Mouse (Mus musculus) T-cell, adult 66 days (primary cell): ENCODE results near the gene Ahnak. TPM values are rescaled to one million over a fixed set of nuclear protein-coding genes. Genes with fewer than 3 reads are reported as not detected.

Experiments
- total RNA-seq, 2 experiments: library from RNA; stranded (reverse); gene quantifications; 3 replicates in 1 of 2; 4 replicates in 1 of 2; pipeline ENCODE4 v1.2.4; 2023

Gene Ahnak
- total RNA-seq, result 100 to 1,000 TPM; 113 to 135 TPM

DNA sequence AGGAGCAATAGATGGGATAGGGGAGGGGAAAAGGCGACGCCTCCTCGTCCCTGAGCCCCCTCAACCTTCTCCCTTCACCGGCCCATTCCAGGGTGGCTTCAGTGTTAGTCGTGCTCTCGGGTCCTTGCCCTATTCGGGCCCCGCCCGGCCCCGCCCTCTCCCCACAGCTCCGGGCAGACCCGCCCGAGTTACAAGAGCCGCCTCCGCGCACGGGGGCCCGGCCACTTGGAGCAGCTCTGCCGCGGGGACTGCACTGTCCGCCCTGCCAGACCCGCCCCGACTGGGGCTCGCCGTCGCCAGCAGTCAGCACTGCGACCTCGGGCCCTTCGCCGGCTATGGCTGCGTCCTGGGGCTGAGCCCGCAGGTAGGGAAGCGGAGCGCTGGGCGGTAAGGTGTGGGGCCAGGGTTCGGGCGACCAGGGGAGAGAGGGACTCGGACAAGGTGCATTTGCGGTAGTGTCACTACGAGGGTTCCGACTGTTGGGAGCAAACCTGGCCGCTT, at the start of gene Ahnak:
TSS of gene Ahnak (plus strand) at position 219 of the 501 bp plus-strand sequence.

DNA sequence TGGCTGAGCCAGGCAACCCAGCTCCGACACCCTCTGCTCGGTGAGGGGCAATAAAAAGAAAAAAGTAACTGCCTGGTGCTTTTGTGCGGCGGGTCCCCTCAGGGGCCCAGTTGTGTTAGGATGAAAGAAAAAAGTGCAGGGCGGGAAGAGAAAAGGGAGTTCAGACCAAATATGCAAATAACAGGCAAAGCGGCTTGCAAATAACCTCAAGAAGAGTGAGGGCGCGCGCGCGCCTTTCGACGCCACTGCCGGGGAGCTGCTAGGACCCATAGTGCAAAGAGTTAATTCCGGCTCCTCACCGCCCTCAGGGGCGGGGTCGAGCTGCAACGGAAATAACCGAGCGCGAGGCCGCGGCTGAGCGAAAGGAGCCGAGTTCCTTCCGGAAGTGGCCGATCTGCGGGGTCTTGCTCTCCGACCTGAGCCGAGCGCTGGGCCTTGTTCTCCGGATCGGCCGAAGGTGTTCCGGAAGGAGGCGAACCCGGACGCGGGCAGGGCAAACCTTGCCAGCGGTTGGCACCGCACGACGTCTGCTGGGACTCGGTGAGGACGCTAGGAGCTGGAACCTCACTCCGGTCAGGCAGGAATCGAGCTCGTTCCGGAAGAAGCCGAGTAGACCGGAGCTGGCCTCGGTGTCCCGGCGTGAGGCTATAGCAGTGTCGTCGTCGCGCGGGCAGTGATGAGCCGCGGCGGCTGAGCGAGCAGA, 47.4 kb upstream of the Ahnak start, which contains the start of gene Mta2:
TSS of gene Mta2 (plus strand) at position 361 of the 703 bp plus-strand sequence.

DNA sequence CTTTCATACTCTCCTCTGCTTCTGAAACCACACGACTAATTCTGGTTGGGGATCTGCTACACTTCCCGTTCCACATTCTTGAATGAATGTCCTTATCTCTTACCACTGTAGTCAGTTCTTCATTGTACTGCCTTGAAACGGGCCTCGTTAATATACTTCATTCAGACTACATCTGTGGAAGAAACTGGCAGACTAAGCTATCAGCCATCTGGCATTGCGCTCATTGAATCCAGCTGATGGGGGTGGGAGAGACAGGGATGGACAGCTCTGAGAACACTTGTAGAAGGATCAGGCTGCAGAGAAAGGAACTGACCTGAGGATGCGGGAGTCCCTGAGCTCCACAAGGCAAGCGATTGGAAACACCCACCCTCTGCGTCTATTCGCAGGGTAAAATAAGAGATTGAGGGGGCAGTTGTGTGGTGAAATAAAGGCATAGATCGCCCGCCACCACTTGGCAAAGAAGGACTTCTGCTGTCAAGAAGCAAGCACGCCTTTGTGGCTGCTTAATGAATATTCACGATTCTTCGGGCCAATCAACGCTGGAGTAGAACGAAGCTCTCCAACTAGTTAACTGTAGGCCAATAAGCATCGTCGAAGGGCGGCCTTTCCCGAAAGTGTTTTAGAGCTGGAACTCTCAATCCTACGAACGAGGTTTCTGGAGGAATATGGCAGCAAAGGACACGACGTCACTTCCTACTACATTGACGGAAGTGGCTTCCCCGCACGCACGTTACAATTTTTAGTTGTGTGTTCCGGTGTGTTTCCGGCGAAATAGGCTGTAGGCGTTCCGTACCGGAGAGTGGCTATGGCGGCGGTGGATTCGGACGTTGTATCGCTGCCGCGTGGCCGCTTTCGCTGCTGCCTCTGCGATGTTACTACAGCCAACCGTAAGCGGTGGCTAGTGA, 35.7 kb upstream of the Ahnak start, which contains the start of gene Tut1:
TSS of gene Tut1 (plus strand) at position 713 of the 905 bp plus-strand sequence.

DNA sequence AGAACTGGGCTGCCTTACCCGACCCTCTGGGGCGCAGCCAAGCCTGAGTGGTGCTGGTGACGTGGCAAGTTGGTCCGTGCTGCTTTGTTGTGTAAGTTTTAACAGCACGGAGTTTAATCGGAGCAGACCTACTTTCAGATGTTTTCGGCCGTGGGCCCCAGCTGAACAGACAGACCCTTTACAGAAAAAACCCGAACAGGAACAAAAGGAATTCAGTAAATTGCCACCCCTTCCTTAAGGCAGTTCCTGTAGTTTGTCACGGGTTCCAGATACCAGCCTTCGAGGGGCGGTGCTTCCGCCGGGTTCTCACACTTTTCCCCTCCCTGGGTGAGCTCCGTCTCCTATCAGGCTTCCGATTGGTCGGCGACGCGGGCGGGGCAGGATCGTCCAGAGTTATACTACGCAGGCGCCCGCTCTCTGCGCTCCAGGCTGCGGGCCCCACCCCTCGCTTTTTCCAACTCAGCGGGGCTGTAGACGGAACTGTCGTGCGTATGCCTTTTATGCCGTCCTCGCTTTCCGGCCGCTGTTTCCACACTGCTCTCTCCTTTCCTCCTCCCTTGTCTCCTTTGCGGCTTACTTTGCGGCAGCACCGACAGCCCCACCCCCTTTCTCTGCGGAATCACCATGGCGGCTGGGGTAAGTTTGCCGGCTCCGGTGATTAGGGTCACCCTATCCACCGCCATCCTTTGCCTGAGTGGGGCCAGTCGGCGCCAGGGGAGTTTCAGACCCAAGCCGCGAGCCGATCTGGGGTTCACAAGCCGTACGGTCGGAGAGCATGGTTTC, 22.3 kb upstream of the Ahnak start, which contains the start of gene Eef1g:
TSS of gene Eef1g (plus strand) at position 452 of the 783 bp plus-strand sequence.

DNA sequence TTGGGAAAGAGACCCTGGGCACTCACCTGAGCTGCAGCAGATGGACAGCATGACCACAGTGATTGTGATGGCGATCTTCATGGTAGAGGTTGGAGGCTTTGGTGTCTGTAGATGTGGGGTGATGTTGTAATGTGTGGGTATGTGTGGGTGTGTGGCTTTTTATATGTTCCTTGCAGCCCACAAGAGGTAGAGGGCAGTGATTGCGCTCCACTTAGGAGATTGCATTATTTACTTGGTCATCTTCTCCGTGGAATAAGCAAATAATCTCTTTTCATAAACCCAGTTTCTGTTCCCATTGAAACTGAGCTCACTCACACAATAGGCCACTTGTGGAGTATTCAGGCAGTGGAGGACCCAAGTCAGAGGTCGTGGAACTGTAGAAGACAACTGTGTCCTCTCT, 98.7 kb downstream of the Ahnak start, which contains the start of gene Scgb1a1:
TSS of gene Scgb1a1 (minus strand) at position 138 of the 400 bp plus-strand sequence.

Other genes starting within 250 kb of the Ahnak start
- gene 1700092M07Rik, start 248.6 kb upstream of the Ahnak start, total RNA-seq, result 10 to 100 TPM; 11.8 to 13.2 TPM
- gene Stx5a, start 247.9 kb upstream of the Ahnak start, total RNA-seq, result 100 to 1,000 TPM; 226 to 241 TPM
- 100 to 1,000 TPM; 459 to 471 TPM for gene Nxf1, start 232.2 kb upstream of the Ahnak start, total RNA-seq
- 10 to 100 TPM; 46.9 to 48.0 TPM for gene Tmem223, start 218.3 kb upstream of the Ahnak start, total RNA-seq
- 10 to 100 TPM; 66.4 to 71.6 TPM for gene Tmem179b, start 214.8 kb upstream of the Ahnak start, total RNA-seq
- gene Taf6l, start 202.9 kb upstream of the Ahnak start, total RNA-seq, result 10 to 100 TPM; 13.8 to 17.4 TPM
- 10 to 100 TPM; 60.3 to 66.7 TPM for gene Polr2g, start 190.7 kb upstream of the Ahnak start, total RNA-seq
- 1 to 10 TPM in 1 of 2 experiments, under 1 TPM in 1; 0.99 to 1.1 TPM for gene Zbtb3, start 186.7 kb upstream of the Ahnak start, total RNA-seq
- gene Ttc9c, start 170.0 kb upstream of the Ahnak start, total RNA-seq, result 10 to 100 TPM; 30.4 to 30.6 TPM
- gene Hnrnpul2, start 169.3 kb upstream of the Ahnak start, total RNA-seq, result 100 to 1,000 TPM; 105 to 110 TPM
- 10 to 100 TPM in 1 of 2 experiments, 1 to 10 TPM in 1; 2.4 to 17.5 TPM for gene AC129217.1, start 159.5 kb upstream of the Ahnak start, total RNA-seq
- 10 to 100 TPM; 39.2 to 44.0 TPM for gene Bscl2, start 151.8 kb upstream of the Ahnak start, total RNA-seq
- gene Gng3, start 150.1 kb upstream of the Ahnak start, total RNA-seq, result not detected
- 1 to 10 TPM in 1 of 2 experiments, under 1 TPM in 1; 0.96 to 1.5 TPM for gene Lrrn4cl, start 138.5 kb upstream of the Ahnak start, total RNA-seq
- 100 to 1,000 TPM; 115 to 121 TPM for gene Ubxn1, start 117.8 kb upstream of the Ahnak start, total RNA-seq
- 10 to 100 TPM; 33.0 to 39.5 TPM for gene Uqcc3, start 108.4 kb upstream of the Ahnak start, total RNA-seq
- 10 to 100 TPM; 13.4 to 24.7 TPM for gene Lbhd1, start 105.6 kb upstream of the Ahnak start, total RNA-seq
- gene Gm49403, start 105.4 kb upstream of the Ahnak start, total RNA-seq, result not detected
- 10 to 100 TPM; 20.3 to 25.8 TPM for gene 1810009A15Rik, start 100.4 kb upstream of the Ahnak start, total RNA-seq
- 1 to 10 TPM; 1.9 to 4.8 TPM for gene Gm49416, start 100.4 kb upstream of the Ahnak start, total RNA-seq
- 10 to 100 TPM; 23.9 to 26.9 TPM for gene Ints5, start 96.3 kb upstream of the Ahnak start, total RNA-seq
- gene Ganab, start 91.2 kb upstream of the Ahnak start, total RNA-seq, result 100 to 1,000 TPM; 161 to 162 TPM
- gene B3gat3, start 68.9 kb upstream of the Ahnak start, total RNA-seq, result 10 to 100 TPM; 57.0 to 61.4 TPM
- 1 to 10 TPM; 5.8 to 6.1 TPM for gene Rom1, start 59.9 kb upstream of the Ahnak start, total RNA-seq
- 10 to 100 TPM; 91.2 to 97.8 TPM for gene Eml3, start 59.7 kb upstream of the Ahnak start, total RNA-seq
- gene Mta2, start 47.4 kb upstream of the Ahnak start, total RNA-seq, result 100 to 1,000 TPM; 206 to 212 TPM
- gene Tut1, start 35.4 kb upstream of the Ahnak start, total RNA-seq, result 10 to 100 TPM; 31.6 to 34.9 TPM
- gene Eef1g, start 22.2 kb upstream of the Ahnak start, total RNA-seq, result 100 to 1,000 TPM; 615 to 678 TPM
- not detected for gene Scgb1a1, start 98.7 kb downstream of the Ahnak start, total RNA-seq
- 10 to 100 TPM; 12.4 to 13.2 TPM for gene Asrgl1, start 146.4 kb downstream of the Ahnak start, total RNA-seq